Mouse (Mus musculus) forebrain, embryonic 14.5 days (tissue): ENCODE results near the gene Stk38. TPM values are rescaled to one million over a fixed set of nuclear protein-coding genes. Genes with fewer than 3 reads are reported as not detected.

Experiments used
- ATAC-seq: fragments of 200-750 bp; cut with Nextera tagmentation; 2 replicates; pipeline ENCODE4 v1.8.0; 2017; ENCODE audit warnings: mild to moderate bottlenecking, moderate library complexity
- DNase-seq: peaks from one replicate; pipeline ENCODE4 v3.0.0-alpha.2; 2015; ENCODE audit warnings: low spot score
- H3K27ac ChIP-seq: fragments of 300-500 bp; sonication (generic); 2 replicates; pipeline ENCODE4 v1.5.1; 2014; ENCODE audit warnings: low read depth, mild to moderate bottlenecking, control low read depth, low read length, moderate library complexity
- H3K27me3 ChIP-seq: fragments of 300-500 bp; sonication (generic); replicated peaks from 2 replicates; pipeline ENCODE4 v1.6.1; 2014; ENCODE audit warnings: low read length, control low read depth, mixed read lengths; ENCODE audit not compliant: control insufficient read depth, insufficient read depth
- H3K36me3 ChIP-seq: fragments of 300-500 bp; sonication (generic); 2 replicates; pipeline ENCODE4 v1.6.1; 2014; ENCODE audit warnings: low read length, control low read depth; ENCODE audit not compliant: control insufficient read depth, insufficient read depth
- H3K4me1 ChIP-seq: fragments of 300-500 bp; sonication (generic); 2 replicates; pipeline ENCODE4 v1.6.1; 2014; ENCODE audit warnings: antibody characterized with exemption, low read length, control low read depth; ENCODE audit not compliant: control insufficient read depth, insufficient read depth
- H3K4me2 ChIP-seq: fragments of 300-500 bp; sonication (generic); 2 replicates; pipeline ENCODE4 v1.6.1; 2014; ENCODE audit warnings: mild to moderate bottlenecking, control low read depth, low read length
- H3K4me3 ChIP-seq: fragments of 300-500 bp; sonication (generic); 2 replicates; pipeline ENCODE4 v1.5.1; 2014; ENCODE audit warnings: low read depth, low read length, control low read depth
- H3K9ac ChIP-seq: fragments of 300-500 bp; sonication (generic); 2 replicates; pipeline ENCODE4 v1.6.1; 2014; ENCODE audit warnings: mild to moderate bottlenecking, low read length, control low read depth, moderate library complexity
- H3K9me3 ChIP-seq: fragments of 300-500 bp; sonication (generic); replicated peaks from 2 replicates; pipeline ENCODE4 v1.6.1; 2016; ENCODE audit warnings: low read length, control low read depth, mixed read lengths; ENCODE audit not compliant: control insufficient read depth
- whole genome bisulfite sequencing: fragments of 180-500 bp; shearing (Covaris S2); extraction: QIAGEN DNeasy Blood & Tissue Kit; methylation state at CpG from one replicate; pipeline ENCODE4 v1.1.7; 2014; 5-methylcytosine and 5-hydroxymethylcytosine counted together
- polyA plus RNA-seq: library from polyadenylated mRNA; unstranded; fragments of >200 nt; fragmentation: Nextera tagmentation; extraction: Ambion mirVana; gene quantifications from 2 replicates; pipeline ENCODE4 v1.2.1, GENCODE M21; 2014

Stk38 gene
- polyA plus RNA-seq, result 81.7 and 94.8 TPM in 2 replicates

GRCm38 (mm10) chr17:29007641-29008325 lies at the start of gene Stk38:
Stk38 (minus strand) TSS chr17:29007995.
- Histone ChIP-seq H3K9ac (peak within 1 kb of the TSS; percentile 97), H3K27me3 (no peaks in the 10 kb centered on the region), H3K9me3 (no peaks in the 10 kb centered on the region), H3K4me1 (peaks cover 10% of the 10 kb centered on the region), H3K36me3 (peaks cover 5% of the 10 kb centered on the region; the same call in 1 of the 2 replicates), H3K27ac (peak within 1 kb of the TSS; percentile 89), H3K4me2 (peak within 1 kb of the TSS; percentile 72), H3K4me3 (peak within 1 kb of the TSS; percentile 98)
- DNase-seq, result peak; percentile 87
- peak; percentile 95 for ATAC-seq
- under 1% methylated on average over 62 of the region's 65 CpGs for WGBS

GRCm38 (mm10) chr17:29057361-29057890 lies 49.6 kb upstream of the Stk38 start:
- Histone ChIP-seq H3K27me3 (no peaks in the 10 kb centered on the region), H3K4me1 (peaks cover 8% of the 10 kb centered on the region), H3K9ac (no peak overlapping the region), H3K9me3 (no peaks in the 10 kb centered on the region), H3K4me3 (no peak overlapping the region), H3K27ac (no peak overlapping the region), H3K36me3 (no peaks in the 10 kb centered on the region), H3K4me2 (no peak overlapping the region)
- no peak for ATAC-seq
- no peak for DNase-seq
- WGBS, result 89% methylated on average over 11 of the region's 11 CpGs

- Histone ChIP-seq H3K4me2 (no peak overlapping the region), H3K9ac (no peak overlapping the region), H3K4me3 (no peak overlapping the region), H3K4me1 (peaks cover 8% of the 10 kb centered on the region), H3K36me3 (no peaks in the 10 kb centered on the region), H3K9me3 (no peaks in the 10 kb centered on the region), H3K27ac (no peak overlapping the region; the same call in 1 of the 2 replicates), H3K27me3 (no peaks in the 10 kb centered on the region)
- DNase-seq, result no peak
- 8% methylated on average over 8 of the region's 8 CpGs for WGBS
- ATAC-seq, result peak; percentile 40; the same call in 1 of the 2 replicates
Measured at GRCm38 (mm10) chr17:29056699-29057151, 48.9 kb upstream of the Stk38 start.

- no peak overlapping the region for H3K27ac ChIP-seq
- no peak overlapping the region for H3K4me2 ChIP-seq
- no peak for ATAC-seq
- H3K27me3 ChIP-seq, result no peaks in the 10 kb centered on the region
- H3K4me3 ChIP-seq, result no peak overlapping the region
- H3K9ac ChIP-seq, result no peak overlapping the region
- H3K36me3 ChIP-seq, result no peaks in the 10 kb centered on the region
- DNase-seq, result no peak
- WGBS, result 53% methylated on average over 7 of the region's 7 CpGs
- no peaks in the 10 kb centered on the region for H3K9me3 ChIP-seq
- peaks cover 8% of the 10 kb centered on the region for H3K4me1 ChIP-seq
Measured at GRCm38 (mm10) chr17:29056207-29056606, 48.4 kb upstream of the Stk38 start.

GRCm38 (mm10) chr17:29055586-29055985 lies 47.8 kb upstream of the Stk38 start:
- 80% methylated on average over 5 of the region's 5 CpGs for WGBS
- Histone ChIP-seq H3K4me1 (peaks cover 8% of the 10 kb centered on the region), H3K27ac (no peak overlapping the region), H3K9me3 (no peaks in the 10 kb centered on the region), H3K4me3 (no peak overlapping the region), H3K36me3 (no peaks in the 10 kb centered on the region), H3K27me3 (no peaks in the 10 kb centered on the region), H3K4me2 (no peak overlapping the region), H3K9ac (no peak overlapping the region)
- ATAC-seq (no peak), DNase-seq (no peak)

- no peak overlapping the region for H3K9ac ChIP-seq
- H3K4me3 ChIP-seq, result no peak overlapping the region
- H3K4me2 ChIP-seq, result no peak overlapping the region
- H3K27me3 ChIP-seq, result no peaks in the 10 kb centered on the region
- 0 out of 2 replicates have a peak, but pooled peaks cover 3% of the 10 kb centered on the region for H3K36me3 ChIP-seq
- no peak for DNase-seq
- whole genome bisulfite sequencing, result 84% methylated on average over 6 of the region's 6 CpGs
- H3K9me3 ChIP-seq, result no peaks in the 10 kb centered on the region
- peaks cover 8% of the 10 kb centered on the region for H3K4me1 ChIP-seq
- no peak for ATAC-seq
- no peak overlapping the region for H3K27ac ChIP-seq
Measured at GRCm38 (mm10) chr17:29054429-29054828, 46.6 kb upstream of the Stk38 start.

- Histone ChIP-seq H3K4me2 (no peak overlapping the region), H3K4me3 (no peak overlapping the region), H3K27ac (no peak overlapping the region), H3K27me3 (no peaks in the 10 kb centered on the region), H3K4me1 (peaks cover 8% of the 10 kb centered on the region), H3K36me3 (0 out of 2 replicates have a peak, but pooled peaks cover 3% of the 10 kb centered on the region), H3K9me3 (no peaks in the 10 kb centered on the region), H3K9ac (no peak overlapping the region)
- DNase-seq (no peak), ATAC-seq (no peak)
- 73% methylated on average over 7 of the region's 7 CpGs for WGBS
Measured at GRCm38 (mm10) chr17:29053841-29054240, 46.0 kb upstream of the Stk38 start.

- no peak for ATAC-seq
- Histone ChIP-seq H3K9me3 (no peaks in the 10 kb centered on the region), H3K4me3 (no peak overlapping the region), H3K4me2 (no peak overlapping the region), H3K27ac (0 out of 2 replicates have a peak overlapping the region, but pooled peaks have one; percentile 0), H3K36me3 (0 out of 2 replicates have a peak, but pooled peaks cover 3% of the 10 kb centered on the region), H3K4me1 (peaks cover 8% of the 10 kb centered on the region), H3K27me3 (no peaks in the 10 kb centered on the region), H3K9ac (no peak overlapping the region)
- 86% methylated on average over 6 of the region's 6 CpGs for WGBS
- DNase-seq, result no peak
Measured at GRCm38 (mm10) chr17:29053067-29053466, 45.3 kb upstream of the Stk38 start.

- H3K9ac ChIP-seq, result no peak overlapping the region
- DNase-seq (no peak), ATAC-seq (no peak)
- no peak overlapping the region for H3K27ac ChIP-seq
- peaks cover 20% of the 10 kb centered on the region for H3K36me3 ChIP-seq
- 62% methylated on average over 14 of the region's 14 CpGs for WGBS
- no peak overlapping the region for H3K4me3 ChIP-seq
- no peaks in the 10 kb centered on the region for H3K9me3 ChIP-seq
- H3K27me3 ChIP-seq, result no peaks in the 10 kb centered on the region
- H3K4me1 ChIP-seq, result no peaks in the 10 kb centered on the region
- no peak overlapping the region for H3K4me2 ChIP-seq
Measured at GRCm38 (mm10) chr17:29050791-29051190, 43.0 kb upstream of the Stk38 start.
